Mouse (Mus musculus) A20 (cell line): ENCODE measurements around the gene Jkamp.

ENCODE experiments used
- DNase-seq: peaks from one replicate; pipeline ENCODE4 v3.0.0-alpha.2; 2011; ENCODE audit warnings: low read depth, low spot score

The Jkamp gene

DNA sequence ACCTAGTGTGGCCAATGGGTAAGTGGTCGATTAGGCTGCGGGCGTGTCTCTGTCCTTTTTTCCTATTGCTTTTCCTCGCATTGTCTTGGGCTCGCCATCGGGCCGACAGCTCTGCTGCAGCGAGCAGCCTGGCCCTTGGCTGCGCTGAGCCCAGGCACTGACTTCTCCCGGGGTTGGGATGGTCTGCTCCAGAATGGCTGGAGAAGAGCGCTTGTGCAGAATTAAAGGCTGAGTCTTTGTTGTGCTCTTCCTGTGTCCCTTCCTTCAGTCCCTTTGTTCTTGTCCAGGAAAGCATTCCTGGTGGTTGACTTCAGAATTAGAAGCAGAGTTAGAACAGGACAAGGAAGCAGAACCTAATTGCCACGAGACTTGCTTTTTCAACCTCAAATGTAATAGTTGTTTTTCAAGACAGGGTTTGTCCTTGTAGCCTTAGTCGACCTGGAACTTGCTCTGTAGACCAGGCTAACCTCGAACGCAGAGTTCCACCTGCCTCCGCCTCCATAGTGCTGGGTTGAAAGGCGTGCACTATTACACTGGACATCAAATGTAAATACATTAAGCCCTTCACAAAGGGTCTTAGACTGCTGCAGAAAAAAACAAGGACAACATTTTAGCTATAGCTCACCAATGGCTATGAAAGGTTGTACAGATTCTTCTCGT lies 907 bp downstream of the Jkamp start:
- no peak for DNase-seq

GRCm38 (mm10) chr12:72089802-72090201 lies 4.4 kb downstream of the Jkamp start:
- no peak for DNase-seq

GRCm38 (mm10) chr12:72096966-72097365 lies 11.6 kb downstream of the Jkamp start:
- DNase-seq, result no peak

DNA sequence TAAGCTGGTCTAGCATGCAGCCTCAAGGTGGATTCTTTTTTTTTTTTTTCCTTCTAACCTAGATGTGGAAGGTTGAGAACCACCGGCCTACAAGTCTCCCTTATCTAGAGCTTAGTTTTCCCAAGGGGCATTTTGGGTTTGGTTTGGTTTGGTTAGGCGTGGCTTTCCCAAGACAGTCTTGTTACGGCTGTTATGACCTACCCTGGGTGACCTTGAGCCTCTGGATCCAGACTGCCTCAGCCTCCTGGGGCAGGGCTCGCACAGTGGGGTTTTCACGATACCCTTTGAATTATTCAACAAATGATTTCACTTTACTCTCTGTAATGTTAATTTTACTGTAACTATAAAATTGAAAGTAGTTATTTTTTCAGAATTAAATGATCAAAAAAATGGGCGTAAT lies 17.4 kb downstream of the Jkamp start:
- no peak for DNase-seq

DNA sequence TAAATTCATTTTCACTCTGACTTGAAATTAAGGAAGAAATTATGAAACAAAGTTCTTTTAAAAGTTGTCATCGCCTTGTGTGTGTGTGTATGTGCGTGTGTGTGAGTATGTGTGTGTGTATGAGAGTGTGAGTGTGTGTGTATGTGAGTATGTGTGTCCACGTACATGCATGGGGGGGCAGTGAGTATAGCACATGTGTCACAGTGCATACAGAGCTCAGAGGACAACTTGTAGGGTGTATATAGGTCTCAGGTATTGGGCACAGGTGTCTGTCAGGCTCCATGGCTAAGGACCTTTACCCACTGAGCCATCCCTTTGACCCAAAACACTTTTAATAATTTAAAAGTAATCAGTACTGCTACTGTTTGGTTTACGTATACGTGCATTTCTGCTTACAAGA lies 18.6 kb downstream of the Jkamp start:
- DNase-seq, result no peak

GRCm38 (mm10) chr12:72104525-72105281 lies 19.3 kb downstream of the Jkamp start:
- peak; percentile 68 for DNase-seq

DNA sequence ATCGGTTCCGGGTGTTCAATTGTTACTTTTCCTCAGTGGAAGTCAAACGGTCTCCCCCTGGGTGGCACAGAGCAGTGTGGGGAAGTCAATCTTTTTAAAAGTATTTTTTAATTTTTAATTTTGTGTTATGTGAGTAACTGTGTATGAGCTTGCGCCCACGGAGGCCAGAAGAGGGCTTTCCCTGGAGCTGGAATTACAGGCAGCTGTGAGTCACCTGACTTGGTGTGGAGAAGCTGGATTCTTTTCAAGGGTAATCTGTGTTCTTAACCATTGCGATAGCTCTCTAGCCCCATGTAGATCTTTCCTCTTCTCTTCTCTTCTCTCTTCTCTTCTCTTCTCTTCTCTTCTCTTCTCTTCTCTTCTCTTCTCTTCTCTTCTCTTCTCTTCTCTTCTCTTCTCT lies 29.7 kb downstream of the Jkamp start:
- DNase-seq, result no peak

- DNase-seq, result no peak
These were observed 30.4 kb downstream of the Jkamp start for GRCm38 (mm10) chr12:72115686-72116345.

- peak; percentile 12 for DNase-seq
These were observed 43.8 kb downstream of the Jkamp start for GRCm38 (mm10) chr12:72129203-72129602.

DNA sequence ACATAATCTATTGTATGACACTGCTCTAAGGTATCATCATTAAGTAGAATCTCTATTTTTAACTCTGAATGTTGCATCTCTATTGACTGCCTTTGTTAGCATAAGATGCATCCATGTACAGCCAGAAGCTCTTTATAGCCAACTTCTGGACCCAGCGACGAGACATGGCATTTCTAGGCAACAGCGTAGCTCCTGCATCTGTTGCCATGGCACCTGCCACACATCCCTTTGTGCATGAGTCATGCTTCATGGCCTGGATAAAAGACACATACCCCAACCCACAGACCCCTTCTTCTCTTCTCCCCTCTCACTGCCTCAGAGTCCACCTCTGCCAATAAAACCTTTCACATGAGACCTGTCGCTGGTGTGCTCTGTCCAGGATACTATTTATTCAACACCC lies 65.4 kb downstream of the Jkamp start:
- no peak for DNase-seq
